Mouse (Mus musculus) megakaryocyte, embryonic 14.5 days (primary cell): Measurements from ENCODE around the gene Styx.

Source experiments
- FLI1 ChIP-seq: IDR thresholded peaks from 2 replicates; pipeline ENCODE4 v1.6.1; 2012; ENCODE audit warnings: low read length, inconsistent platforms, mixed read lengths
- GATA1 ChIP-seq: IDR thresholded peaks from 3 replicates; pipeline ENCODE4 v1.6.1; 2012; ENCODE audit warnings: mixed read lengths, low read length, inconsistent platforms, borderline replicate concordance

- TF ChIP-seq GATA1 (no peak), FLI1 (no peak)
Observed at GRCm38 (mm10) chr14:45434220-45434619, 83.3 kb downstream of the Styx start.
